8 mouse cellular contexts compared by ENCODE assay signal in genomic region chr5:53258038-53258786, GRCm38 (mm10). TPM values are rescaled to one million over a fixed set of nuclear protein-coding genes. Genes with fewer than 3 reads are reported as not detected.
DNase-seq lines count a peak whose midpoint lies in the region; ATAC-seq and TF ChIP-seq lines count a peak whose summit lies in the region.

No protein-coding gene starts in this region.

- DNase-seq in kidney, postnatal 25 days: no peak
- peak; percentile 9 for DNase-seq in adrenal gland, postnatal 25 days
- peak; percentile 55 for DNase-seq in forebrain, embryonic 10.5 days (ENCODE audit: extremely low spot score, low spot score)
- peak; percentile 31 to 45 for DNase-seq in lung, postnatal 4 days
- no peak for DNase-seq in spleen, postnatal 14 days (ENCODE audit: low spot score in 2 of 2)

- H3K4me1 ChIP-seq in kidney, embryonic 15.5 days: peaks cover 16% of the 10 kb centered on the region
- H3K4me1 ChIP-seq in forebrain, embryonic 10.5 days: peaks cover 46% of the 10 kb centered on the region
- H3K4me1 ChIP-seq in intestine, postnatal 0 days (replicated peaks; ENCODE audit: control insufficient read depth, insufficient read depth, low read length): peaks cover 6% of the 10 kb centered on the region; the same call in 1 of the 2 replicates
- no peaks in the 10 kb centered on the region for H3K4me1 ChIP-seq in stomach, embryonic 14.5 days (ENCODE audit: control insufficient read depth, insufficient read depth, low read length)

- TF ChIP-seq CTCF in intestine, postnatal 0 days (IDR thresholded peaks at IDR 0.05; ENCODE audit: low read depth): peak; percentile 52

- WGBS in kidney, embryonic 15.5 days: 3% methylated on average over 29 of the region's 29 CpGs
- 4% methylated on average over 29 of the region's 29 CpGs for WGBS in forebrain, embryonic 10.5 days
- 4% methylated on average over 29 of the region's 29 CpGs for WGBS in intestine, postnatal 0 days
- 3% methylated on average over 29 of the region's 29 CpGs for WGBS in stomach, embryonic 14.5 days

- H3K4me3 ChIP-seq in kidney, embryonic 15.5 days (replicated peaks): peak overlapping the region; percentile 43
- H3K4me3 ChIP-seq in forebrain, embryonic 10.5 days: peak overlapping the region; percentile 48
- H3K4me3 ChIP-seq in intestine, postnatal 0 days (ENCODE audit: low read depth, low read length): peak overlapping the region; percentile 39
- H3K4me3 ChIP-seq in stomach, embryonic 14.5 days (ENCODE audit: low read depth, low read length): peak overlapping the region; percentile 32

- H3K27me3 ChIP-seq in kidney, embryonic 15.5 days: peaks cover 12% of the 10 kb centered on the region
- peaks cover 56% of the 10 kb centered on the region for H3K27me3 ChIP-seq in forebrain, embryonic 10.5 days (ENCODE audit: poor library complexity, severe bottlenecking)
- H3K27me3 ChIP-seq in intestine, postnatal 0 days (replicated peaks; ENCODE audit: control insufficient read depth, insufficient read depth, low read length): peaks cover 8% of the 10 kb centered on the region; the same call in 1 of the 2 replicates
- H3K27me3 ChIP-seq in stomach, embryonic 14.5 days (ENCODE audit: control insufficient read depth, insufficient read depth, low read length): no peaks in the 10 kb centered on the region

- no peaks in the 10 kb centered on the region for H3K9me3 ChIP-seq in kidney, embryonic 15.5 days (replicated peaks)
- H3K9me3 ChIP-seq in forebrain, embryonic 10.5 days: no peaks in the 10 kb centered on the region
- H3K9me3 ChIP-seq in intestine, postnatal 0 days (ENCODE audit: control insufficient read depth): no peaks in the 10 kb centered on the region
- H3K9me3 ChIP-seq in stomach, embryonic 14.5 days (ENCODE audit: control insufficient read depth, low read depth, low read length): no peaks in the 10 kb centered on the region

- peak overlapping the region; percentile 75 for H3K4me2 ChIP-seq in kidney, embryonic 15.5 days
- peak overlapping the region; percentile 63 for H3K4me2 ChIP-seq in intestine, postnatal 0 days (replicated peaks; ENCODE audit: low read depth)
- H3K4me2 ChIP-seq in stomach, embryonic 14.5 days (replicated peaks; ENCODE audit: low read depth, low read length): peak overlapping the region; percentile 54

- H3K27ac ChIP-seq in kidney, embryonic 15.5 days: no peak overlapping the region
- peak overlapping the region; percentile 82 for H3K27ac ChIP-seq in forebrain, embryonic 10.5 days
- H3K27ac ChIP-seq in intestine, postnatal 0 days (ENCODE audit: low read depth, low read length): no peak overlapping the region
- no peak overlapping the region for H3K27ac ChIP-seq in stomach, embryonic 14.5 days (ENCODE audit: low read length)

- no peaks in the 10 kb centered on the region for H3K36me3 ChIP-seq in kidney, embryonic 15.5 days
- H3K36me3 ChIP-seq in forebrain, embryonic 10.5 days (replicated peaks): no peaks in the 10 kb centered on the region
- no peaks in the 10 kb centered on the region for H3K36me3 ChIP-seq in intestine, postnatal 0 days (ENCODE audit: control insufficient read depth, insufficient read depth)
- no peaks in the 10 kb centered on the region for H3K36me3 ChIP-seq in stomach, embryonic 14.5 days (ENCODE audit: control insufficient read depth, insufficient read depth, low read length)

- H3K9ac ChIP-seq in kidney, embryonic 15.5 days: peak overlapping the region; percentile 40
- H3K9ac ChIP-seq in intestine, postnatal 0 days (ENCODE audit: low read depth, low read length): no peak overlapping the region; the same call in 1 of the 2 replicates
- H3K9ac ChIP-seq in stomach, embryonic 14.5 days (replicated peaks; ENCODE audit: low read depth, low read length): 0 out of 2 replicates have a peak overlapping the region, but pooled peaks have one; percentile 30

- peak; percentile 60; the same call in 1 of the 2 replicates for ATAC-seq in kidney, embryonic 15.5 days (replicated peaks; ENCODE audit: low FRiP score)
- ATAC-seq in intestine, postnatal 0 days: no peak
- ATAC-seq in stomach, embryonic 14.5 days (ENCODE audit: insufficient number of reproducible peaks, insufficient read depth, low FRiP score, low read depth): no peak; the same call in 1 of the 2 replicates

RNA-seq across cellular contexts. Expression of gene Smim20, which starts 8.7 kb away (rescaled TPM):
- 82.0 and 82.7 TPM in 2 replicates for polyA plus RNA-seq in kidney, embryonic 15.5 days (2015; fragmentation: Nextera tagmentation; extraction: Ambion mirVana)
- 60.7 and 70.8 TPM in 2 replicates for total RNA-seq in adrenal gland, postnatal 25 days (2021)
- 68.0 and 72.6 TPM in 2 replicates for polyA plus RNA-seq in forebrain, embryonic 10.5 days (2016; fragmentation: Nextera tagmentation; extraction: Ambion mirVana)
- 160 and 162 TPM in 2 replicates for polyA plus RNA-seq in intestine, postnatal 0 days (2015; fragmentation: Nextera tagmentation; extraction: Ambion mirVana)
- polyA plus RNA-seq in stomach, embryonic 14.5 days (2014; fragmentation: Nextera tagmentation; extraction: Ambion mirVana): 89.7 and 93.6 TPM in 2 replicates

RNA-seq across cellular contexts. Expression of gene Sel1l3, which starts 44.5 kb away (rescaled TPM):
- polyA plus RNA-seq in kidney, embryonic 15.5 days (2015; fragmentation: Nextera tagmentation; extraction: Ambion mirVana): 19.0 and 20.1 TPM in 2 replicates
- total RNA-seq in adrenal gland, postnatal 25 days (2021): 2.0 and 3.7 TPM in 2 replicates
- 1.9 and 3.3 TPM in 2 replicates for polyA plus RNA-seq in forebrain, embryonic 10.5 days (2016; fragmentation: Nextera tagmentation; extraction: Ambion mirVana)
- 16.2 and 17.2 TPM in 2 replicates for polyA plus RNA-seq in intestine, postnatal 0 days (2015; fragmentation: Nextera tagmentation; extraction: Ambion mirVana)
- polyA plus RNA-seq in stomach, embryonic 14.5 days (2014; fragmentation: Nextera tagmentation; extraction: Ambion mirVana): 7.3 and 7.5 TPM in 2 replicates

Comparison
In these comparisons a context has a peak if more than half of its experiments do, and no peak if none do; other contexts are left out.
1. DNase-seq: peak in adrenal gland, postnatal 25 days (single experiment), forebrain, embryonic 10.5 days (single experiment) and lung, postnatal 4 days (2 of 2); none in kidney, postnatal 25 days (0 of 2) and spleen, postnatal 14 days (0 of 2).
2. Peak in every context shown above with its lines, with median percentiles within 50 percentile points of each other: H3K4me2 ChIP-seq and H3K4me3 ChIP-seq.